Mouse (Mus musculus): ENCODE data around the gene Gmeb1. TPM values are rescaled to one million over a fixed set of nuclear protein-coding genes. Genes with fewer than 3 reads are reported as not detected.
A peak's percentile ranks its signal among the peaks of the same experiment; 100 is the strongest.

Gmeb1 gene
- total and polyA plus RNA-seq, 2 experiments from 2014 or later = 10.6 to 30.5 TPM

GRCm38 (mm10) chr4:132275949-132276348 lies 14.5 kb upstream of the Gmeb1 start:
- TF ChIP-seq CTCF (IDR thresholded peaks at IDR 0.05) = no peak
- Histone ChIP-seq H3K27me3 (ENCODE audit: insufficient read depth, low read length) (no peaks in the 10 kb centered on the region), H3K36me3 (ENCODE audit: insufficient read depth, low read length) (no peaks in the 10 kb centered on the region), H3K9ac (replicated peaks; ENCODE audit: low read length, poor library complexity, severe bottlenecking) (no peak overlapping the region), H3K9me3 (ENCODE audit: low read length) (no peaks in the 10 kb centered on the region), H3K4me3 (ENCODE audit: low read depth, low read length) (no peak overlapping the region), H3K27ac (ENCODE audit: low read depth, low read length) (no peak overlapping the region), H3K4me1 (ENCODE audit: insufficient read depth, low read length) (no peaks in the 10 kb centered on the region; the same call in 1 of the 2 replicates), H3K4me2 (ENCODE audit: low read depth, low read length, poor library complexity, severe bottlenecking) (no peak overlapping the region)
- WGBS = 86% methylated on average over 3 of the region's 3 CpGs
- ATAC-seq (ENCODE audit: low FRiP score) = no peak
- DNase-seq (ENCODE audit: low spot score) = no peak

GRCm38 (mm10) chr4:132274156-132274862 lies 12.9 kb upstream of the Gmeb1 start, which contains the start of gene Taf12:
Gene Taf12 (plus strand): TSS chr4:132274375.
- Histone ChIP-seq H3K36me3 (ENCODE audit: insufficient read depth, low read length) (no peaks in the 10 kb centered on the region), H3K4me1 (ENCODE audit: insufficient read depth, low read length) (no peaks in the 10 kb centered on the region; the same call in 1 of the 2 replicates), H3K4me2 (ENCODE audit: low read depth, low read length, poor library complexity, severe bottlenecking) (peak within 1 kb of the TSS; percentile 90), H3K27me3 (ENCODE audit: insufficient read depth, low read length) (no peaks in the 10 kb centered on the region), H3K9ac (replicated peaks; ENCODE audit: low read length, poor library complexity, severe bottlenecking) (peak within 1 kb of the TSS; percentile 80), H3K4me3 (ENCODE audit: low read depth, low read length) (peak within 1 kb of the TSS; percentile 81), H3K9me3 (ENCODE audit: low read length) (no peaks in the 10 kb centered on the region), H3K27ac (ENCODE audit: low read depth, low read length) (peak within 1 kb of the TSS; percentile 88)
- under 1% methylated on average over 48 of the region's 48 CpGs for WGBS
- DNase-seq (ENCODE audit: low spot score) = peak; percentile 96
- TF ChIP-seq CTCF (IDR thresholded peaks at IDR 0.05) = no peak
- peak; percentile 94 for ATAC-seq (ENCODE audit: low FRiP score)

- Histone ChIP-seq H3K9me3 (ENCODE audit: low read length) (no peaks in the 10 kb centered on the region), H3K36me3 (ENCODE audit: insufficient read depth, low read length) (no peaks in the 10 kb centered on the region), H3K9ac (replicated peaks; ENCODE audit: low read length, poor library complexity, severe bottlenecking) (peak overlapping the region; percentile 80; the same call in 1 of the 2 replicates), H3K4me1 (ENCODE audit: insufficient read depth, low read length) (no peaks in the 10 kb centered on the region; the same call in 1 of the 2 replicates), H3K4me2 (ENCODE audit: low read depth, low read length, poor library complexity, severe bottlenecking) (peak overlapping the region; percentile 90), H3K27me3 (ENCODE audit: insufficient read depth, low read length) (no peaks in the 10 kb centered on the region), H3K4me3 (ENCODE audit: low read depth, low read length) (peak overlapping the region; percentile 81; the same call in 1 of the 2 replicates), H3K27ac (ENCODE audit: low read depth, low read length) (no peak overlapping the region)
- WGBS = 58% methylated on average over 2 of the region's 2 CpGs
- TF ChIP-seq CTCF (IDR thresholded peaks at IDR 0.05) = no peak
- DNase-seq (ENCODE audit: low spot score) = no peak
- no peak for ATAC-seq (ENCODE audit: low FRiP score)
These were observed 11.8 kb upstream of the Gmeb1 start for GRCm38 (mm10) chr4:132273166-132273565.

GRCm38 (mm10) chr4:132269740-132270560 lies 8.5 kb upstream of the Gmeb1 start:
- Histone ChIP-seq H3K27ac (ENCODE audit: low read depth, low read length) (peak overlapping the region; percentile 86), H3K4me3 (ENCODE audit: low read depth, low read length) (peak overlapping the region; percentile 30), H3K9me3 (ENCODE audit: low read length) (no peaks in the 10 kb centered on the region), H3K9ac (replicated peaks; ENCODE audit: low read length, poor library complexity, severe bottlenecking) (peak overlapping the region; percentile 62), H3K4me2 (ENCODE audit: low read depth, low read length, poor library complexity, severe bottlenecking) (peak overlapping the region; percentile 50), H3K4me1 (ENCODE audit: insufficient read depth, low read length) (no peaks in the 10 kb centered on the region), H3K36me3 (ENCODE audit: insufficient read depth, low read length) (no peaks in the 10 kb centered on the region), H3K27me3 (ENCODE audit: insufficient read depth, low read length) (no peaks in the 10 kb centered on the region)
- WGBS = under 1% methylated on average over 35 of the region's 35 CpGs
- peak; percentile 75 for ATAC-seq (ENCODE audit: low FRiP score)
- peak; percentile 94 for DNase-seq (ENCODE audit: low spot score)
- peak; percentile 77 for TF ChIP-seq CTCF (IDR thresholded peaks at IDR 0.05)

GRCm38 (mm10) chr4:132268871-132269739 lies 7.7 kb upstream of the Gmeb1 start:
- no peak overlapping the region for H3K4me2 ChIP-seq (ENCODE audit: low read depth, low read length, poor library complexity, severe bottlenecking)
- no peak overlapping the region for H3K4me3 ChIP-seq (ENCODE audit: low read depth, low read length)
- H3K9me3 ChIP-seq (ENCODE audit: low read length) = no peaks in the 10 kb centered on the region
- no peaks in the 10 kb centered on the region for H3K36me3 ChIP-seq (ENCODE audit: insufficient read depth, low read length)
- no peaks in the 10 kb centered on the region for H3K4me1 ChIP-seq (ENCODE audit: insufficient read depth, low read length)
- no peaks in the 10 kb centered on the region for H3K27me3 ChIP-seq (ENCODE audit: insufficient read depth, low read length)
- no peak for ATAC-seq (ENCODE audit: low FRiP score)
- peak overlapping the region; percentile 86; the same call in 1 of the 2 replicates for H3K27ac ChIP-seq (ENCODE audit: low read depth, low read length)
- H3K9ac ChIP-seq (replicated peaks; ENCODE audit: low read length, poor library complexity, severe bottlenecking) = no peak overlapping the region
- peak; percentile 57 for TF ChIP-seq CTCF (IDR thresholded peaks at IDR 0.05)
- 17% methylated on average over 6 of the region's 6 CpGs for WGBS
- DNase-seq (ENCODE audit: low spot score) = no peak

All from midbrain, postnatal 0 days (tissue).